Comparison of ENCODE assay signal across 10 mouse cellular contexts in the genomic region with DNA sequence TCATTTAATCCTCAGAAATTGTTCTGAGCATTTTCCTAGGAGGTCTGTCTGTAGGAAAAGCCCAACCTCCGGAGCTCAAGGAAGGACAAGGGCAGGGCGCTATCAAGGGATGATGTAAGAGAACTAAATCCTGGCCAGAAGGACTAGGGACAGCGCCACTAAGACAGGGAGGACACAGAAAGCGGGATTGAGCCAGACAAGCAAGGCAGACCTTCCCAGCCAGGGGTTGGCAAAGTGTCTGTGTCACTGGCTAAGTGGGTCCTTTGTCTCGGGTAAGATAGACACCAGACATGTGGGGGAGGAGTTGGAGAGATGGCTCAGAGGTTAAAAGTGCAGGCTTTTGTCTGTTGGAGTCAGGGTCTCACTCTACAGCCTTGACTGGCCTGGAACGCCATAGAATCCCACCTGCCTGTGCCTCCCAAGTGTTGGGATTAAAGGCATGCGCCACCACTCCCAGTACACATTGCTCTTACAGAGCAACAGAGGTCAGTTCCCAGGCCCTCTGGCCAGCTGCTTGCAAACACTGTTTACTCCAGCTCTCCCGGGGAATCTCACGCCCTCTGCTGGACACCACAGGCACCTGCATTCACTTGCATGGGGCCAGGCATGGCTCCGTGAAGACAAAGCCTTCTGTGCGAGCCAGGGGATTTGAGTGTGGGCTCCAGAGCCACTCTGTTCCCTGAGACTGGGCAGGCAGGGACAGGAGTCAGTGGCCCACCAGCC. TPM values are rescaled to one million over a fixed set of nuclear protein-coding genes. Genes with fewer than 3 reads are reported as not detected.
DNase-seq lines count a peak whose midpoint lies in the region; ATAC-seq and TF ChIP-seq lines count a peak whose summit lies in the region.
"Had no signal": no experiment of that assay in that cellular context is flagged by ENCODE, and none has a peak within 500 bp of the region (broad histone marks: within the 10 kb centered on the region; RNA-seq: fewer than 3 reads in every experiment).

No protein-coding gene starts in this region.

- no peaks in the 10 kb centered on the region for H3K27me3 ChIP-seq in forebrain, postnatal 0 days (ENCODE audit: insufficient read depth, low read length)
- H3K27me3 ChIP-seq in forebrain, embryonic 15.5 days = no peaks in the 10 kb centered on the region
- H3K27me3 ChIP-seq in midbrain, embryonic 10.5 days (ENCODE audit: low read depth, poor library complexity, severe bottlenecking) = no peaks in the 10 kb centered on the region
- H3K27me3 ChIP-seq in midbrain, embryonic 13.5 days = no peaks in the 10 kb centered on the region
- H3K27me3 ChIP-seq in stomach, postnatal 0 days (ENCODE audit: control insufficient read depth, insufficient read depth, low read length) = no peaks in the 10 kb centered on the region
- no peaks in the 10 kb centered on the region for H3K27me3 ChIP-seq in intestine, embryonic 16.5 days (replicated peaks; ENCODE audit: control insufficient read depth, insufficient read depth, low read length)
- H3K27me3 ChIP-seq: embryonic facial prominence, embryonic 15.5 days; Patski had no signal

- no peaks in the 10 kb centered on the region for H3K9me3 ChIP-seq in forebrain, postnatal 0 days (ENCODE audit: low read length)
- H3K9me3 ChIP-seq in forebrain, embryonic 15.5 days = no peaks in the 10 kb centered on the region
- no peaks in the 10 kb centered on the region for H3K9me3 ChIP-seq in midbrain, embryonic 10.5 days (replicated peaks)
- no peaks in the 10 kb centered on the region for H3K9me3 ChIP-seq in midbrain, embryonic 13.5 days
- no peaks in the 10 kb centered on the region for H3K9me3 ChIP-seq in stomach, postnatal 0 days (ENCODE audit: control insufficient read depth, low read length)
- H3K9me3 ChIP-seq in intestine, embryonic 16.5 days (ENCODE audit: control insufficient read depth, low read length) = no peaks in the 10 kb centered on the region
- H3K9me3 ChIP-seq: embryonic facial prominence, embryonic 15.5 days had no signal

- 63% methylated on average over 11 of the region's 11 CpGs for WGBS in forebrain, postnatal 0 days
- WGBS in forebrain, embryonic 15.5 days = 66% methylated on average over 11 of the region's 11 CpGs
- 67% methylated on average over 11 of the region's 11 CpGs for WGBS in midbrain, embryonic 10.5 days
- WGBS in midbrain, embryonic 13.5 days = 69% methylated on average over 11 of the region's 11 CpGs
- WGBS in stomach, postnatal 0 days = 48% methylated on average over 11 of the region's 11 CpGs
- WGBS in intestine, embryonic 16.5 days = 52% methylated on average over 11 of the region's 11 CpGs

- H3K4me2 ChIP-seq in forebrain, postnatal 0 days (ENCODE audit: low read depth) = no peak overlapping the region
- H3K4me2 ChIP-seq in forebrain, embryonic 15.5 days (replicated peaks) = no peak overlapping the region
- H3K4me2 ChIP-seq in midbrain, embryonic 13.5 days (replicated peaks) = no peak overlapping the region
- no peak overlapping the region for H3K4me2 ChIP-seq in stomach, postnatal 0 days (replicated peaks; ENCODE audit: low read depth)
- H3K4me2 ChIP-seq in intestine, embryonic 16.5 days (ENCODE audit: low read depth, low read length) = no peak overlapping the region
- H3K4me2 ChIP-seq: embryonic facial prominence, embryonic 15.5 days had no signal

- H3K4me3 ChIP-seq in forebrain, postnatal 0 days (ENCODE audit: low read depth, low read length) = no peak overlapping the region
- no peak overlapping the region for H3K4me3 ChIP-seq in forebrain, embryonic 15.5 days
- no peak overlapping the region for H3K4me3 ChIP-seq in midbrain, embryonic 10.5 days
- H3K4me3 ChIP-seq in midbrain, embryonic 13.5 days (replicated peaks) = no peak overlapping the region
- H3K4me3 ChIP-seq in stomach, postnatal 0 days (ENCODE audit: low read depth, low read length) = no peak overlapping the region
- H3K4me3 ChIP-seq in intestine, embryonic 16.5 days (ENCODE audit: low read length) = no peak overlapping the region
- H3K4me3 ChIP-seq: embryonic facial prominence, embryonic 15.5 days had no signal

- TF ChIP-seq CTCF in forebrain, postnatal 0 days (IDR thresholded peaks at IDR 0.05; ENCODE audit: low read depth) = peak; percentile 60
- TF ChIP-seq CTCF in stomach, postnatal 0 days (IDR thresholded peaks at IDR 0.05; ENCODE audit: low read depth) = peak; percentile 71

- DNase-seq in forebrain, postnatal 0 days = no peak
- DNase-seq in midbrain, embryonic 10.5 days (ENCODE audit: low spot score) = peak; percentile 53
- peak; percentile 40 for DNase-seq in stomach, postnatal 0 days (ENCODE audit: low spot score)
- no peak for DNase-seq in cerebellum, adult 9-11 months

- no peak overlapping the region for H3K9ac ChIP-seq in forebrain, postnatal 0 days
- no peak overlapping the region for H3K9ac ChIP-seq in forebrain, embryonic 15.5 days (replicated peaks)
- H3K9ac ChIP-seq in midbrain, embryonic 13.5 days (replicated peaks) = no peak overlapping the region
- H3K9ac ChIP-seq in stomach, postnatal 0 days (ENCODE audit: low read length) = no peak overlapping the region
- H3K9ac ChIP-seq in intestine, embryonic 16.5 days (ENCODE audit: low read depth, low read length) = no peak overlapping the region
- H3K9ac ChIP-seq: embryonic facial prominence, embryonic 15.5 days had no signal

- no peaks in the 10 kb centered on the region for H3K4me1 ChIP-seq in forebrain, postnatal 0 days (ENCODE audit: insufficient read depth)
- H3K4me1 ChIP-seq in forebrain, embryonic 15.5 days = peaks cover 5% of the 10 kb centered on the region
- peaks cover 25% of the 10 kb centered on the region for H3K4me1 ChIP-seq in midbrain, embryonic 10.5 days
- peaks cover 5% of the 10 kb centered on the region for H3K4me1 ChIP-seq in midbrain, embryonic 13.5 days (replicated peaks)
- H3K4me1 ChIP-seq in stomach, postnatal 0 days (replicated peaks; ENCODE audit: control insufficient read depth, insufficient read depth) = no peaks in the 10 kb centered on the region
- H3K4me1 ChIP-seq in intestine, embryonic 16.5 days (ENCODE audit: control insufficient read depth, insufficient read depth, low read length) = no peaks in the 10 kb centered on the region; the same call in 1 of the 2 replicates

- TF ChIP-seq EP300 in stomach, postnatal 0 days (optimal IDR thresholded peaks at IDR 0.05) = no peak

- no peak for ATAC-seq in forebrain, postnatal 0 days
- no peak for ATAC-seq in forebrain, embryonic 15.5 days (replicated peaks)
- ATAC-seq in midbrain, embryonic 13.5 days = no peak
- peak; percentile 58 for ATAC-seq in erythroblast, adult 5-6 weeks (replicated peaks; ENCODE audit: low FRiP score, poor library complexity, severe bottlenecking)
- no peak for ATAC-seq in stomach, postnatal 0 days (ENCODE audit: low FRiP score, low TSS enrichment)
- ATAC-seq in intestine, embryonic 16.5 days = no peak
- ATAC-seq: Patski had no signal

- H3K27ac ChIP-seq in forebrain, postnatal 0 days (ENCODE audit: low read depth, low read length) = no peak overlapping the region
- H3K27ac ChIP-seq in forebrain, embryonic 15.5 days (replicated peaks) = no peak overlapping the region
- peak overlapping the region; percentile 64 for H3K27ac ChIP-seq in midbrain, embryonic 10.5 days (replicated peaks)
- no peak overlapping the region for H3K27ac ChIP-seq in midbrain, embryonic 13.5 days
- H3K27ac ChIP-seq in stomach, postnatal 0 days (replicated peaks) = no peak overlapping the region
- H3K27ac ChIP-seq in intestine, embryonic 16.5 days (ENCODE audit: low read length) = no peak overlapping the region
- H3K27ac ChIP-seq: embryonic facial prominence, embryonic 15.5 days had no signal

- H3K36me3 ChIP-seq in forebrain, postnatal 0 days (ENCODE audit: insufficient read depth) = no peaks in the 10 kb centered on the region
- no peaks in the 10 kb centered on the region for H3K36me3 ChIP-seq in forebrain, embryonic 15.5 days
- no peaks in the 10 kb centered on the region for H3K36me3 ChIP-seq in midbrain, embryonic 10.5 days
- no peaks in the 10 kb centered on the region for H3K36me3 ChIP-seq in midbrain, embryonic 13.5 days
- H3K36me3 ChIP-seq in stomach, postnatal 0 days (ENCODE audit: control insufficient read depth, insufficient read depth, low read length) = no peaks in the 10 kb centered on the region
- H3K36me3 ChIP-seq in intestine, embryonic 16.5 days (ENCODE audit: control insufficient read depth, insufficient read depth, low read length) = no peaks in the 10 kb centered on the region
- H3K36me3 ChIP-seq: embryonic facial prominence, embryonic 15.5 days had no signal

RNA-seq across cellular contexts. Expression of gene Rita1, which starts 11.3 kb away (rescaled TPM):
- 24.1 and 36.5 TPM in 2 replicates for total RNA-seq in forebrain, postnatal 0 days (2014; rRNA removed)
- 28.6 and 31.8 TPM in 2 replicates for polyA plus RNA-seq in forebrain, postnatal 0 days (2015; fragmentation: Nextera tagmentation; extraction: Ambion mirVana)
- polyA plus RNA-seq in forebrain, embryonic 15.5 days (2015; fragmentation: Nextera tagmentation; extraction: Ambion mirVana) = 22.4 and 23.0 TPM in 2 replicates
- 16.0 and 16.2 TPM in 2 replicates for polyA plus RNA-seq in midbrain, embryonic 10.5 days (2016; fragmentation: Nextera tagmentation; extraction: Ambion mirVana)
- polyA plus RNA-seq in midbrain, embryonic 13.5 days (2015; fragmentation: Nextera tagmentation; extraction: Ambion mirVana) = 23.0 and 23.9 TPM in 2 replicates
- total RNA-seq in erythroblast, adult 5-6 weeks (2015; ENCODE audit: low replicate concordance) = 2.7 and 3.8 TPM in 2 replicates
- 0.84 TPM in 1 of 2 replicates, not detected in the other for total RNA-seq in erythroblast, adult 5-6 weeks (2017; ENCODE audit: low replicate concordance)
- polyA plus RNA-seq in stomach, postnatal 0 days (2015; fragmentation: Nextera tagmentation; extraction: Ambion mirVana) = 12.1 TPM in 2 replicates
- 12.7 and 12.8 TPM in 2 replicates for polyA plus RNA-seq in intestine, embryonic 16.5 days (2015; fragmentation: Nextera tagmentation; extraction: Ambion mirVana)

RNA-seq across cellular contexts. Expression of gene Ddx54, which starts 11.4 kb away (rescaled TPM):
- total RNA-seq in forebrain, postnatal 0 days (2014; rRNA removed) = 43.9 and 46.0 TPM in 2 replicates
- polyA plus RNA-seq in forebrain, postnatal 0 days (2015; fragmentation: Nextera tagmentation; extraction: Ambion mirVana) = 35.5 and 40.0 TPM in 2 replicates
- polyA plus RNA-seq in forebrain, embryonic 15.5 days (2015; fragmentation: Nextera tagmentation; extraction: Ambion mirVana) = 46.9 and 49.0 TPM in 2 replicates
- polyA plus RNA-seq in midbrain, embryonic 10.5 days (2016; fragmentation: Nextera tagmentation; extraction: Ambion mirVana) = 59.4 and 59.7 TPM in 2 replicates
- polyA plus RNA-seq in midbrain, embryonic 13.5 days (2015; fragmentation: Nextera tagmentation; extraction: Ambion mirVana) = 43.9 and 44.3 TPM in 2 replicates
- total RNA-seq in erythroblast, adult 5-6 weeks (2015; ENCODE audit: low replicate concordance) = 1.7 and 1.9 TPM in 2 replicates
- 5.2 and 6.0 TPM in 2 replicates for total RNA-seq in erythroblast, adult 5-6 weeks (2017; ENCODE audit: low replicate concordance)
- 22.5 and 23.0 TPM in 2 replicates for polyA plus RNA-seq in stomach, postnatal 0 days (2015; fragmentation: Nextera tagmentation; extraction: Ambion mirVana)
- 50.8 and 51.4 TPM in 2 replicates for polyA plus RNA-seq in intestine, embryonic 16.5 days (2015; fragmentation: Nextera tagmentation; extraction: Ambion mirVana)

RNA-seq across cellular contexts. Expression of gene Iqcd, which starts 12.3 kb away (rescaled TPM):
- total RNA-seq in forebrain, postnatal 0 days (2014; rRNA removed) = 1.4 and 2.0 TPM in 2 replicates
- polyA plus RNA-seq in forebrain, postnatal 0 days (2015; fragmentation: Nextera tagmentation; extraction: Ambion mirVana) = 1.4 and 1.8 TPM in 2 replicates
- 1.5 and 2.1 TPM in 2 replicates for polyA plus RNA-seq in forebrain, embryonic 15.5 days (2015; fragmentation: Nextera tagmentation; extraction: Ambion mirVana)
- polyA plus RNA-seq in midbrain, embryonic 10.5 days (2016; fragmentation: Nextera tagmentation; extraction: Ambion mirVana) = 0.95 and 0.98 TPM in 2 replicates
- 1.4 and 2.0 TPM in 2 replicates for polyA plus RNA-seq in midbrain, embryonic 13.5 days (2015; fragmentation: Nextera tagmentation; extraction: Ambion mirVana)
- 3.8 and 10.4 TPM in 2 replicates for total RNA-seq in erythroblast, adult 5-6 weeks (2015; ENCODE audit: low replicate concordance)
- total RNA-seq in erythroblast, adult 5-6 weeks (2017; ENCODE audit: low replicate concordance) = 15.2 and 21.7 TPM in 2 replicates
- polyA plus RNA-seq in stomach, postnatal 0 days (2015; fragmentation: Nextera tagmentation; extraction: Ambion mirVana) = 0.25 and 0.36 TPM in 2 replicates
- 0.17 and 0.27 TPM in 2 replicates for polyA plus RNA-seq in intestine, embryonic 16.5 days (2015; fragmentation: Nextera tagmentation; extraction: Ambion mirVana)

RNA-seq across cellular contexts. Expression of gene Tpcn1, which starts 12.6 kb away (rescaled TPM):
- 10.0 and 14.3 TPM in 2 replicates for total RNA-seq in forebrain, postnatal 0 days (2014; rRNA removed)
- 7.9 and 11.1 TPM in 2 replicates for polyA plus RNA-seq in forebrain, postnatal 0 days (2015; fragmentation: Nextera tagmentation; extraction: Ambion mirVana)
- 17.4 and 19.9 TPM in 2 replicates for polyA plus RNA-seq in forebrain, embryonic 15.5 days (2015; fragmentation: Nextera tagmentation; extraction: Ambion mirVana)
- polyA plus RNA-seq in midbrain, embryonic 10.5 days (2016; fragmentation: Nextera tagmentation; extraction: Ambion mirVana) = 10.3 and 11.1 TPM in 2 replicates
- polyA plus RNA-seq in midbrain, embryonic 13.5 days (2015; fragmentation: Nextera tagmentation; extraction: Ambion mirVana) = 12.6 and 15.6 TPM in 2 replicates
- total RNA-seq in erythroblast, adult 5-6 weeks (2015; ENCODE audit: low replicate concordance) = 199 and 213 TPM in 2 replicates
- total RNA-seq in erythroblast, adult 5-6 weeks (2017; ENCODE audit: low replicate concordance) = 147 and 161 TPM in 2 replicates
- polyA plus RNA-seq in stomach, postnatal 0 days (2015; fragmentation: Nextera tagmentation; extraction: Ambion mirVana) = 12.7 and 13.9 TPM in 2 replicates
- polyA plus RNA-seq in intestine, embryonic 16.5 days (2015; fragmentation: Nextera tagmentation; extraction: Ambion mirVana) = 21.4 and 23.9 TPM in 2 replicates

RNA-seq across cellular contexts. Expression of gene Cfap73, which starts 32.9 kb away (rescaled TPM):
- total RNA-seq in forebrain, postnatal 0 days (2014; rRNA removed) = 1.9 and 2.1 TPM in 2 replicates
- polyA plus RNA-seq in forebrain, postnatal 0 days (2015; fragmentation: Nextera tagmentation; extraction: Ambion mirVana) = 0.68 and 1.2 TPM in 2 replicates
- polyA plus RNA-seq in forebrain, embryonic 15.5 days (2015; fragmentation: Nextera tagmentation; extraction: Ambion mirVana) = 0.47 and 1.2 TPM in 2 replicates
- not detected in 2 replicates for polyA plus RNA-seq in midbrain, embryonic 10.5 days (2016; fragmentation: Nextera tagmentation; extraction: Ambion mirVana)
- not detected in 2 replicates for polyA plus RNA-seq in midbrain, embryonic 13.5 days (2015; fragmentation: Nextera tagmentation; extraction: Ambion mirVana)
- not detected in 2 replicates for total RNA-seq in erythroblast, adult 5-6 weeks (2015; ENCODE audit: low replicate concordance)
- total RNA-seq in erythroblast, adult 5-6 weeks (2017; ENCODE audit: low replicate concordance) = not detected in 2 replicates
- polyA plus RNA-seq in stomach, postnatal 0 days (2015; fragmentation: Nextera tagmentation; extraction: Ambion mirVana) = 0.10 TPM in 1 of 2 replicates, not detected in the other
- 0.24 TPM in 1 of 2 replicates, not detected in the other for polyA plus RNA-seq in intestine, embryonic 16.5 days (2015; fragmentation: Nextera tagmentation; extraction: Ambion mirVana)

Comparison
In these comparisons a context has a peak if more than half of its experiments do, and no peak if none do; other contexts are left out.
1. DNase-seq: peak in midbrain, embryonic 10.5 days (single experiment) and stomach, postnatal 0 days (single experiment); none in forebrain, postnatal 0 days (single experiment) and cerebellum, adult 9-11 months (single experiment).